Mouse (Mus musculus) heart, adult 2 months (tissue): ENCODE data around the gene Phactr2. TPM values are rescaled to one million over a fixed set of nuclear protein-coding genes. Genes with fewer than 3 reads are reported as not detected.

Source experiments
- DNase-seq, 2 experiments: peaks; one replicate each; pipeline ENCODE4 v3.0.0; 2021
- H3K27ac ChIP-seq: fragments of 200-600 bp; 2 replicates; pipeline ENCODE4 v1.8.1; 2022
- H3K27me3 ChIP-seq: fragments of 200-500 bp; 2 replicates; pipeline ENCODE4 v1.6.1; 2012; ENCODE audit warnings: mild to moderate bottlenecking, low read length, inconsistent platforms, mixed read lengths; ENCODE audit not compliant: control insufficient read depth, insufficient read depth
- H3K36me3 ChIP-seq: fragments of 200-500 bp; 2 replicates; pipeline ENCODE4 v1.6.1; 2012; ENCODE audit warnings: low read length, inconsistent platforms; ENCODE audit not compliant: control insufficient read depth, insufficient read depth
- H3K4me1 ChIP-seq: fragments of 200-500 bp; 2 replicates; pipeline ENCODE4 v1.6.1; 2011; ENCODE audit warnings: low read length; ENCODE audit not compliant: control insufficient read depth, insufficient read depth
- H3K4me3 ChIP-seq: fragments of 200-600 bp; 2 replicates; pipeline ENCODE4 v1.8.1; 2022
- H3K79me2 ChIP-seq: fragments of 200-500 bp; replicated peaks from 2 replicates; pipeline ENCODE4 v1.6.1; 2012; ENCODE audit warnings: mild to moderate bottlenecking, inconsistent platforms, low read length, moderate library complexity, mixed read lengths; ENCODE audit not compliant: control insufficient read depth, insufficient read depth
- H3K9ac ChIP-seq: fragments of 200-500 bp; 2 replicates; pipeline ENCODE4 v1.6.1; 2012; ENCODE audit warnings: low read depth, mild to moderate bottlenecking, control low read depth, inconsistent platforms, low read length, mixed read lengths
- CTCF ChIP-seq: fragments of 200-600 bp; IDR thresholded peaks from 2 replicates; pipeline ENCODE4 v1.8.1; 2022; ENCODE audit warnings: antibody characterized with exemption, mild to moderate bottlenecking, moderate library complexity
- EP300 ChIP-seq: fragments of 200-500 bp; IDR thresholded peaks from 2 replicates; pipeline ENCODE4 v1.6.1; 2011; ENCODE audit warnings: low read depth, low read length, control low read depth; ENCODE audit not compliant: insufficient read depth
- POLR2A ChIP-seq: fragments of 200-500 bp; IDR thresholded peaks from 2 replicates; pipeline ENCODE4 v1.6.1; 2011; ENCODE audit warnings: mild to moderate bottlenecking, low read depth, low read length, control low read depth; ENCODE audit not compliant: insufficient read depth
- WGBS: fragments of 180-500 bp; shearing (Covaris S2); methylation state at CpG from one replicate; pipeline ENCODE4 v1.1.7; 2018; 5-methylcytosine and 5-hydroxymethylcytosine counted together
- intact Hi-C: fragments of 180-260 bp; cut with DNase I; formaldehyde crosslinking; loops from one replicate; pipeline ENCODE4 v1.15.1; 2025
- polyA plus RNA-seq: library from polyadenylated mRNA; depleted of rRNA; stranded (reverse); fragments of >200 nt; gene quantifications from 2 replicates; pipeline ENCODE4 v1.2.3, GENCODE M21; 2012
- total RNA-seq, 2 experiments: library from RNA; stranded (reverse); gene quantifications; 2 replicates each; pipeline ENCODE4 v1.2.3; 2021

The Phactr2 gene
- total and polyA plus RNA-seq, 3 experiments = 15.2 to 49.3 (median 47.7) TPM

DNA sequence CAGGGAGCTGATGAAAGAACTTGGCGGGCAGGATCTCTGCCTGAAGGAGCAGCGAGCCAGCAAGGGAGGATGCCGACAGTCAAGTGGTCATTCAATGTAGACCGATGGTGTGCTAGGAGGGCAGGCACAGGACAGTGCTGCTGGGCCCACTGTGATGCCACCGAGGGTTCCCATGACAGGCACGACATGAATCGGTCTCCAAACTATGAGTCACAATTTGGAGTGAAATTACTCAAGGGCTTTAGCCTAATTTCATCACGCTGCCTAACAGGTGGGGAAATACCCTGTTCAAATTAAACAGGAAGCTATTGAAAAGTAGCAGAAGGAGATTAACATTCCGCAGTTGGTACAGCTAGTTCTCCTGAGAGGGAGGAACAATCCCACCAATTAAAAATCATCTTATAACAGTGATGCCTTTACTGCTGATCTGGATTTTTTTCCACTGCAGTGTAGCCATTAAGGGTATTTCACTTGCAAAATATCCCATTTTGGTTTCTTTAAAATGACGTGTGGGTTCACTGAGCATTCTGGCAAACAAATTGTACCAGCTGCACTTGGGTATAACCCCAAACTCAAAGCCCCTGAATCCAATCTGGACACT, 169.5 kb downstream of the Phactr2 start:
- Histone ChIP-seq H3K9ac (no peak overlapping the region), H3K4me1 (peaks cover 11% of the 10 kb centered on the region), H3K27me3 (no peaks in the 10 kb centered on the region), H3K27ac (no peak overlapping the region), H3K4me3 (no peak overlapping the region), H3K79me2 (peaks cover 2% of the 10 kb centered on the region), H3K36me3 (peaks cover 10% of the 10 kb centered on the region)
- TF ChIP-seq EP300 (no peak), CTCF (no peak), POLR2A (no peak)
- intact Hi-C loops = no loop called here
- 65% methylated on average over 10 of the region's 10 CpGs for WGBS
- no peak for DNase-seq

DNA sequence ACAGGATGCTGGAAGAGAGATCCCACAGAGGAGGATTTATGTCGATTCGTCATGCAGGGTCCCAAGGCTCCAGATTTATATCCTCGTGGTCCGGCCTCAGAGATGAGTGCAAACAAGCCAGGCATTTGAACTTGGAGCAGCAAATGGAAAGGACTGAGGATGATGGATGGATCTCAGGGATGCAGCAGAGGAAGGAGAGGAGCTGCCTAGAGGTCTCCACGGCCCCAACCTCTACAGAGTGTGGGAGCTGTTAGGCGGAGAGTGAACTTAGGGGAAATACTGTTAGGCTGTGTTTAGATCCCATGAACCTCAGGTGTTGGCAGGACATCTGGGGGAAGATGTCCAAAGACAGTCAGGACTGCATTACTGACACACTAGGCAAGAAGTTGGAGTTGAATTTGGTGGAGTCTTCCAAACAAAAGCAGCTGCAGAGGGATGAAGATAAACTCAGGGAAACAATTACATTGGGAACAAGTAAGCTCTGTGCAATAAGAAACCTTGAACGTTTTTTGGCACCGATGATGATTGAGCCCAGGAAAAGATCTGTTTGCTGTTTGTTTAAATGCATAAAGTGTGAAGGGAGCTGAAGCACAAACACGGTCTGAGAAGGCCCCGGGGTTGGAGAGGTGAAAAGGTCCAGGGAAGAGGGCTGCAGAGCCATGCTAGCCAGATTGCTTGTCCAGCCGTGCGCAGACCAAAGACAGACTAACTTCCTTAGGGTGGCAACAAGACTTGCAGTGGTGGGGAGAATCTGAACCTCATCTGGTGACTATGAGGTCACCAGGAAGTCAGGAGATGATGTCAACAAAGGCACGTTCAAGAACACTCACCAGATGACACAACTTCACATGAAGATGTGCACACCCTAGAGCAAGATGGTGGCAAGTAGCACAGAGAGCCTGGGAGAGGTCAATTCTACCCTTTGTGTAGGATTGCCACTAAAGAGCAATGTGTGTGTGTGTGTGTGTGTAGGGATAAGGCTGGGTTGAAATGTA, 170.6 kb downstream of the Phactr2 start:
- Histone ChIP-seq H3K36me3 (peaks cover 10% of the 10 kb centered on the region), H3K79me2 (peaks cover 2% of the 10 kb centered on the region), H3K27ac (no peak overlapping the region), H3K9ac (no peak overlapping the region), H3K4me3 (no peak overlapping the region), H3K4me1 (peaks cover 11% of the 10 kb centered on the region), H3K27me3 (no peaks in the 10 kb centered on the region)
- intact Hi-C loops = no loop called here
- WGBS = 51% methylated on average over 13 of the region's 13 CpGs
- DNase-seq = no peak
- TF ChIP-seq POLR2A (no peak), CTCF (no peak), EP300 (no peak)

DNA sequence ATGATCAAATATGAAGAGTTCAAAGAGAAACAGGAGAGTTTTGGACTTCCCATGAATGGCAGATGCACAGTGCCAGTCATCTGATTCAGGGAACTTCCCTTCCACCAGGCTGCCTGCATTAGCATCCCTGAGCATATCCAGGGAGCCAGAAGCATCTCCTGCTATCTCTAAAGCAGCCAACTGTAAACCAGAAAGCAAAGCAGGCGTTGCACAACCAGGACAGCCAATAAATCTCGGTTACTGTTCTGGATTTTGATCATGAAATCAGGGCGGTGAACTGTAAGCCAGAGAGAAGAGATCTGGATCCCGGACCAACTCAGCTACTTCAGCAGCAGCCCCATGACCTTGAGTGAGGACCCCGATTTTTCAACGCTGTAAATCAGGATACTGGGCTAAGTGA, 173.6 kb downstream of the Phactr2 start:
- Histone ChIP-seq H3K4me3 (no peak overlapping the region), H3K27me3 (no peaks in the 10 kb centered on the region), H3K27ac (peak overlapping the region; percentile 26), H3K36me3 (peaks cover 6% of the 10 kb centered on the region), H3K9ac (no peak overlapping the region), H3K79me2 (peaks cover 4% of the 10 kb centered on the region), H3K4me1 (peaks cover 11% of the 10 kb centered on the region)
- DNase-seq = no peak
- intact Hi-C loops = no loop called here
- TF ChIP-seq CTCF (no peak), EP300 (no peak), POLR2A (no peak)
- WGBS = 74% methylated on average over 6 of the region's 6 CpGs

DNA sequence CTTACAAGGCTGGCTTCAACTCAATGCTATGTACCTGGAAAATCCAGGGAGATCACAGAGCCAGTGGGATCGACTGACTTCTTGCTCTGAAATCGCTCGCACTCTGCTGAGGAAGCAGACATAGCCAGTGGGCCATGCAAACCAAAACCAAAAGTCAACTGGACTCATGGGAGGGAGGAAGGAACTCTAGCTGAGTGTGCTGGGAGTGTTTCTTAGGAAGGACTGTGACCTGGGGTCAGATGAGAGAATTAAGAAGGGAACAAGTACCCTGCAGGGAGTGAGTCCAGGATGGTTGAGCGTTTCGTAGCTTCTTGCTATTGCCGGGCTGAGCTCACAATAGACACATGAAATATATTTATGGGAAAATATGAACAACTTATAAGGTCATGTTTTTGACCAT, 174.0 kb downstream of the Phactr2 start:
- H3K4me1 ChIP-seq = peaks cover 11% of the 10 kb centered on the region
- WGBS = 44% methylated on average over 6 of the region's 6 CpGs
- no peak overlapping the region for H3K9ac ChIP-seq
- H3K4me3 ChIP-seq = peak overlapping the region; percentile 30; the same call in 1 of the 2 replicates
- no peaks in the 10 kb centered on the region for H3K27me3 ChIP-seq
- TF ChIP-seq CTCF (no peak), EP300 (0 out of 2 replicates have a peak, but pooled peaks have one; percentile 22)
- intact Hi-C loops = no loop called here
- H3K36me3 ChIP-seq = peaks cover 5% of the 10 kb centered on the region
- peaks cover 4% of the 10 kb centered on the region for H3K79me2 ChIP-seq
- peak in 1 of 2 experiments; percentile 48 for DNase-seq
- H3K27ac ChIP-seq = peak overlapping the region; percentile 61

DNA sequence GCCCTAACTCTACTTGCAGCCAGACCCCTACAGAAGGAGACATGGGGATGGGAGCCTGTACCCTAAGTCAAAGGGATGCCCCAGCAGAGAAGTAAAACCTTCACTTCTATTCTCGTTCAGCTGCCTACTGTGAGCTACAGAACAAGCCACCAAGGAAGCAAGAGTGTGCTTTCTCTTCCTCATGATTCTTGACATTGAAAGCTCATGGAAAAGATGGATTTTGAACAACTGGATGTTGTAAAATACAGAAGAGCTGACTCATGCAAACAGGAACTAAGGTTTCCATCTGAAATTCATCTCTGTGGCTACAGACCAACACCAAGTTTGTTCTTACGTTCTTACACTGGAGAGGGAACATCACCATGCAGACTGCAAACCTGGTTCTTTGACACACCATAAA, 179.3 kb downstream of the Phactr2 start:
- H3K27me3 ChIP-seq = no peaks in the 10 kb centered on the region
- WGBS = 67% methylated on average over 2 of the region's 2 CpGs
- intact Hi-C loops = no loop called here
- no peak overlapping the region for H3K4me3 ChIP-seq
- peaks cover 4% of the 10 kb centered on the region for H3K4me1 ChIP-seq
- no peak for TF ChIP-seq POLR2A
- no peak for TF ChIP-seq CTCF
- TF ChIP-seq EP300 = no peak
- DNase-seq = no peak
- H3K27ac ChIP-seq = no peak overlapping the region
- H3K36me3 ChIP-seq = peaks cover 2% of the 10 kb centered on the region
- H3K79me2 ChIP-seq = peaks cover 3% of the 10 kb centered on the region
- no peak overlapping the region for H3K9ac ChIP-seq

DNA sequence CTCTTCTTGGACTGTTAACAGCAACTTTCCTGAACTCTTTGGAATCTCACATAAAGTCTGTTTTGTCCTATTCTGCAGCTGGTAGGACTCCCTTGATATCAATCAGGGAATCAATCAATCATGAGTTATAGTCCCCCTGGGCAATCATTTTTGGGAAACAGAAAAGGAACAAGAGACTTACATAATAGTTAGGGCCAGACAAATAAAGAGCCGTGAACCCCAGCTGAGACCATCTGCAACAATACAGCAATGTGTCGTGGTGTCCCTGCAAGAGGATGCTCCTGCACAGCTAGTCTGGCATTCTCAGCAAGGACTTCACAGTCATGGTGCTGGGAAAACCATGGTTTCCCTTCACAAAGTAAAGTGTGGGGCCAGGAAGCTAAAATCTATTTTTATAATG, 182.2 kb downstream of the Phactr2 start:
- no peak for TF ChIP-seq POLR2A
- TF ChIP-seq EP300 = no peak
- no peak for TF ChIP-seq CTCF
- intact Hi-C loops = no loop called here
- Histone ChIP-seq H3K9ac (no peak overlapping the region), H3K27me3 (no peaks in the 10 kb centered on the region), H3K4me1 (peaks cover 4% of the 10 kb centered on the region), H3K36me3 (peaks cover 2% of the 10 kb centered on the region; the same call in 1 of the 2 replicates), H3K4me3 (no peak overlapping the region), H3K27ac (no peak overlapping the region), H3K79me2 (peaks cover 3% of the 10 kb centered on the region)
- WGBS = 46% methylated on average over 2 of the region's 2 CpGs
- no peak for DNase-seq
